Mouse (Mus musculus) small intestine, adult 2 months (tissue): ENCODE results near the gene Dock1.

Experiments
- CTCF ChIP-seq: fragments of 200-500 bp; IDR thresholded peaks from 2 replicates; pipeline ENCODE4 v1.5.1; 2012; ENCODE audit warnings: low read depth, mild to moderate bottlenecking, control low read depth, inconsistent platforms, low read length, moderate library complexity, mixed read lengths; ENCODE audit not compliant: insufficient replicate concordance, insufficient read length; ENCODE audit errors: extremely low read depth
- POLR2A ChIP-seq: fragments of 200-500 bp; IDR thresholded peaks from 2 replicates; pipeline ENCODE4 v1.6.1; 2012; ENCODE audit warnings: low read depth, mild to moderate bottlenecking, control low read depth, inconsistent platforms, low read length, moderate library complexity

DNA sequence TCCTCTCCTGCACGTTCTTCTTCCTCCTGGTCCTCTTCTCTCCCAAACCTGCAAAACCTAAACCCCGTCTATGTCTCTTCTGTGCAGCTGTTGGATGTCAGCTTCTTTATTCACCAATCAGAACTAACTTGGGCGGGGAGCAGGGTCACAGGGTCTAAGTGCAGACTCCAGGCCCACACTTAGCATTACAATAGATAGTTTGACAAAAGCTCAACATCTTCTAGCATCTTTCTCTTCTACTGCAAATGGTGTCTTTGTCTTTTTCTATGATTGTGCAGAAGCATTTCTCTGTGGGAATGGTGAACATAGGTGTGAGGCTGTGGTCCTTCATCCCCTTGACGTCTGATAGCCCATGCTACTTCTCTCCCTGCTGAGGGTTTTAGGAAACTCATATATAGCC, 91.3 kb downstream of the Dock1 start:
- TF ChIP-seq POLR2A (no peak), CTCF (no peak)
